Mouse (Mus musculus) G1E (cell line): Measurements from ENCODE around the gene 4930407I10Rik. TPM values are rescaled to one million over a fixed set of nuclear protein-coding genes. Genes with fewer than 3 reads are reported as not detected.

Experiments
- ATAC-seq: 2 replicates; pipeline ENCODE4 v1.8.0; 2016; ENCODE audit warnings: mild to moderate bottlenecking; ENCODE audit not compliant: insufficient number of reproducible peaks, poor library complexity, low FRiP score, severe bottlenecking; ENCODE audit errors: extremely low read depth
- DNase-seq: peaks from one replicate; pipeline ENCODE4 v3.0.0; 2012; ENCODE audit warnings: low spot score
- H3K27me3 ChIP-seq: 2 replicates; pipeline ENCODE4 v1.6.1; 2012; ENCODE audit warnings: mild to moderate bottlenecking, low read length, inconsistent platforms; ENCODE audit not compliant: insufficient read depth
- H3K36me3 ChIP-seq: replicated peaks from 2 replicates; pipeline ENCODE3; 2012; ENCODE audit warnings: mild to moderate bottlenecking, inconsistent platforms
- H3K4me1 ChIP-seq: 2 replicates; pipeline ENCODE4 v1.6.1; 2012; ENCODE audit warnings: low read depth, low read length, inconsistent platforms, mixed read lengths; ENCODE audit not compliant: insufficient read depth
- H3K4me3 ChIP-seq: 2 replicates; pipeline ENCODE4 v1.5.1; 2012; ENCODE audit warnings: low read depth, mild to moderate bottlenecking, inconsistent platforms, low read length, moderate library complexity, mixed read lengths
- H3K9me3 ChIP-seq: replicated peaks from 2 replicates; pipeline ENCODE4 v1.6.1; 2012; ENCODE audit warnings: inconsistent platforms
- CTCF ChIP-seq: IDR thresholded peaks from 2 replicates; pipeline ENCODE4 v1.5.1; 2012; ENCODE audit warnings: low read depth, low read length, inconsistent platforms, mixed read lengths
- GATA1 ChIP-seq: IDR thresholded peaks from 2 replicates; pipeline ENCODE4 v1.6.1; 2012; ENCODE audit warnings: borderline replicate concordance, low read length, inconsistent platforms, mixed read lengths
- GATA2 ChIP-seq: IDR thresholded peaks from 2 replicates; pipeline ENCODE4 v1.6.1; 2012; ENCODE audit warnings: low read depth, low read length, inconsistent platforms, borderline replicate concordance
- POLR2AphosphoS5 ChIP-seq: IDR thresholded peaks from 2 replicates; pipeline ENCODE4 v1.6.1; 2012; ENCODE audit warnings: low read depth, low read length, inconsistent platforms; ENCODE audit not compliant: insufficient replicate concordance
- TAL1 ChIP-seq: conservative IDR thresholded peaks from 2 replicates; pipeline ENCODE4 v1.6.1; 2012; ENCODE audit warnings: low read depth, low read length, inconsistent platforms, mixed read lengths
- polyA plus RNA-seq: library from polyadenylated mRNA; stranded (reverse); fragments of >175 nt; gene quantifications from 2 replicates; pipeline ENCODE4 v1.2.3, GENCODE M21; 2012
- total RNA-seq, 2 experiments: library from RNA; stranded (forward) in 1 of 2; stranded (reverse) in 1 of 2; fragments of 200-1000 nt in 1 of 2; fragments of >200 nt in 1 of 2; fragmentation: Nextera tagmentation in 1 of 2; gene quantifications; 2 replicates each; pipeline ENCODE4 v1.2.3; 2014 to 2017

4930407I10Rik gene
- total and polyA plus RNA-seq, 3 experiments, result 0.16 TPM; not detected in 2

DNA sequence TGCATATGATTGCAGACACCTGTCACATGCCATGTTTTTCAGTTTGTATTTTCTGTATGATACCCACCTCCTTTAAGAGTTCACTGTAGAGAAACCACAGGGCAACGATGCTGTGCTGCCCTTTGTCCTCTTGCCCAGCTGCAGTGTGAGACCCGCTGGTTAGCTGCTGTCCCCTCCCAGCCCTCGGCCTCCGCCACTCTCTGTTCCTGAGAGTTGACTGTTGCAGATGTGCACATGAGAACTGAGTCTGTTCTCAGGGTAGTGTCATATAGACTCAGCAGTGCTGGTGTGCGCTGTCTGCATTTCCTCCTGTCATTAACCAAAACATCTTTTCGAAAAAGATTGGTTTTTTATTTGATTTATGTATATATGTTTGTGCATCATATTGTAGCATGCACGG is 26.6 kb upstream of the 4930407I10Rik start:
- H3K36me3 ChIP-seq, result peaks cover 92% of the 10 kb centered on the region
- no peak for TF ChIP-seq CTCF
- no peak for TF ChIP-seq TAL1
- TF ChIP-seq POLR2AphosphoS5, result no peak
- no peak for TF ChIP-seq GATA2
- TF ChIP-seq GATA1, result no peak
- H3K4me3 ChIP-seq, result no peak overlapping the region
- DNase-seq (no peak), ATAC-seq (no peak)
- H3K4me1 ChIP-seq, result peaks cover 20% of the 10 kb centered on the region; the same call in 1 of the 2 replicates
- H3K27me3 ChIP-seq, result no peaks in the 10 kb centered on the region
- no peaks in the 10 kb centered on the region for H3K9me3 ChIP-seq

DNA sequence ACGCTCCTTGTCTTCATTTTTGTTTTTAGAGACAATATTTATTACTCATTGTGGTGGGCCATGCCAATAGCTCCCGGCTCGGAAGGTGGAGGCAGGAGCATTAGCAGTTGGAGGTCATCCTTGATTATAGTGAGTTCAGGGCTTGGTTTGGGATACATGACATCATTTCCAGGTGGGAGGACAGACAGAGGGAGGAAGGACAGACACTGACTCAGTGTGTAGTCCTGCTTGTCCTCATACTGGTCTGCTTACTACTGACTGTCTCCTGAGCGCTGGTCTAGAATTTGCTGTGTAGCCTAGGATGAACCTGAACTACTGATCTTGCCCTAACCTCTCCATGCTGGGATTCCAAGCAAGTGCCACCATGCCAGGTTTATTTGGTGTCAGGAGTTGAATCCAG is 25.2 kb upstream of the 4930407I10Rik start, which contains the start of gene Desi1:
TSS of gene Desi1 (minus strand) at position 101 of the 400 bp plus-strand sequence.
- ATAC-seq, result no peak
- H3K27me3 ChIP-seq, result no peaks in the 10 kb centered on the region
- no peak within 1 kb of the TSS for H3K4me3 ChIP-seq
- no peak for TF ChIP-seq GATA2
- TF ChIP-seq GATA1, result no peak
- TF ChIP-seq CTCF, result no peak
- no peak for TF ChIP-seq POLR2AphosphoS5
- no peak for TF ChIP-seq TAL1
- no peak for DNase-seq
- H3K4me1 ChIP-seq, result peaks cover 24% of the 10 kb centered on the region; the same call in 1 of the 2 replicates
- peaks cover 93% of the 10 kb centered on the region for H3K36me3 ChIP-seq
- H3K9me3 ChIP-seq, result no peaks in the 10 kb centered on the region

DNA sequence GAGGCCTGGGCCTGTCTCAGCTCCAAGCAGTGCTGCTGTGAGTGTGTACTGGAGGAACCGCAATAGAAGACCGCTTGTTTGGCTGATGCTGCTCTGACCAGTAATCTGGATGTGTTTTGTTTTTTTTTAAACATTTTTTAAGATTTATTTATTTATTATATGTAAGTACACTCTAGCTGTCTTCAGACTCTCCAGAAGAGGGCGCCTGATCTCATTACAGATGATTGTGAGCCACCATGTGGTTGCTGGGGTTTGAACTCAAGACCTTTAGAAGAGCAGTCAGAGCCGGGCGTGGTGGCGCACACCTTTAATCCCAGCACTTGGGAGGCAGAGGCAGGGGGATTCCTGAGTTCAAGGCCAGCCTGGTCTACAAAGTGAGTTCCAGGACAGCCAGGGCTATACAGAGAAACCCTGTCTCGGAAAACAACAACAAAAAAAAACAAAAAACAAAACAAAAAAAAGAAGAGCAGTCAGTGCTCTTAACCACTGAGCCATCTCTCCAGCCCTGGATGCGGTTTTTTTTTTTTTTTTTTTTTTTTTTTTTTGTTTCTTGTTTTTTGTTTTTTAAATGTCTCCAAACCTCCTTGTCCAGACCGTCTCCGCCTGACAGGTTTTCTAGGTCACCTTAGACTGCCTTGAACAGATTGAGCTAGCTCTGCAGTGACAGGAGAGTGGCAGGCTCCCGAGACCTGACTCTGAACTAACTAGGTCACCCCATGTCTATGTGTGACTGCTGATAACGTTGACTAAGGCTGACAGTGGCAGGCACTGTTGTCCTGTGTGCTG is 22.9 kb upstream of the 4930407I10Rik start:
- DNase-seq, result no peak

DNA sequence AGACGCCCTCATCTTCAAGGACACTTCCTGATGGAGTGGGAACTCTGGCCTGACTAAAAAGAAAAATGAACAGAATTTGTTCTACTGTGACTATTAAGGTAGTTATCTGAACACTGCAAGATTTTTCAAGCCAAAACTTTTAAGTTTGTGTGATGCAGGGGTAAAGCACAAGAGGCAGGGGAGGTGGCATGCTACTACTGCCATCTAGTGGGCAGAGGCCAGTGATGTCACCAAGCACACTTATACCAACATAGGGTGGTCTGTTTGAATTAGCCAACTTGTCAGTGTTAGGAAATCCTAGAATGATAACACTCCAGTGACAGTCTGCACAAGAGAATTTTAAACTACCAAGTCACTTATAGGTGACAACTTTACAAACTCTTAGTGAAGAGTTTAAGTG is 18.3 kb upstream of the 4930407I10Rik start:
- no peaks in the 10 kb centered on the region for H3K27me3 ChIP-seq
- peaks cover 45% of the 10 kb centered on the region for H3K4me1 ChIP-seq
- H3K9me3 ChIP-seq, result no peaks in the 10 kb centered on the region
- peaks cover 80% of the 10 kb centered on the region for H3K36me3 ChIP-seq
- ATAC-seq (peak; percentile 40; the same call in 1 of the 2 replicates), DNase-seq (peak; percentile 11)
- peak; percentile 85 for TF ChIP-seq CTCF
- no peak for TF ChIP-seq POLR2AphosphoS5
- no peak for TF ChIP-seq TAL1
- TF ChIP-seq GATA1, result no peak
- H3K4me3 ChIP-seq, result no peak overlapping the region

More for the DNA sequence above, 22.9 kb upstream of the 4930407I10Rik start:
- Histone ChIP-seq H3K27me3 (no peaks in the 10 kb centered on the region), H3K9me3 (no peaks in the 10 kb centered on the region), H3K4me3 (no peak overlapping the region), H3K36me3 (peaks cover 93% of the 10 kb centered on the region), H3K4me1 (peaks cover 26% of the 10 kb centered on the region)
- no peak for ATAC-seq
- no peak for TF ChIP-seq GATA2
- no peak for TF ChIP-seq TAL1
- TF ChIP-seq GATA1, result no peak
- TF ChIP-seq POLR2AphosphoS5, result no peak
- TF ChIP-seq CTCF, result no peak

DNA sequence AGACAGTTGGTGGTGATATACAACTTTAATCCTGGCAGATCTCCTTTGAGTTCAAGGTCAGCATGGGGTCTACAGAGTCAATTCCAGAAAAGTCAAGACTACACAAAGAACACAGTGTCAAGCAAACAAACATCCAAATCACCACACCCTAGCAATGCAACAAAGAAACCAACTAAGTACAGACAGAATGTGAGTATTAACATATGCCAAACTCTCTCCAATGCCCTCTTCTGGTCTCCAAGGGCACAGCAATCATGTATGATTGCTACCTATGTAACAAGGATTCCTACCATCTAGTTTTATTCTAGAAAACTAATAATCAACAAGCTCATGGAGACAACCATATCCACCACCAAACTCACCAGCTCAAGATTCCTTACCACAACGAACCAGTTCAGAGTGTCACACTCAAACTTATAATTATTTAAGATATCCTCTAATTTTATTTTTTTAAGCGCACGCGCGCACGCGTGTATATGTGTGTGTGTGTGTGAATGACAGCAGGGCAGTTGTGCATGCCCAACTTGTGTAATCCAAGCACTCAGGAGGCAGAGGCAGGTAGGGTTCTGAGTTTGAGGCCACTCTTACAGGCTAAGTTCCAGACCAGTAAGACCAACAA is 14.7 kb upstream of the 4930407I10Rik start:
- DNase-seq (no peak), ATAC-seq (no peak)
- Histone ChIP-seq H3K4me3 (no peak overlapping the region; the same call in 1 of the 2 replicates), H3K9me3 (no peaks in the 10 kb centered on the region), H3K4me1 (peaks cover 43% of the 10 kb centered on the region), H3K27me3 (peaks cover 5% of the 10 kb centered on the region), H3K36me3 (peaks cover 55% of the 10 kb centered on the region)
- TF ChIP-seq GATA2 (no peak), TAL1 (no peak), GATA1 (no peak), POLR2AphosphoS5 (no peak), CTCF (no peak)
